Mouse (Mus musculus) heart, embryonic 14.5 days (tissue): ENCODE measurements around the gene Cers3. TPM values are rescaled to one million over a fixed set of nuclear protein-coding genes. Genes with fewer than 3 reads are reported as not detected.

Experiments used
- ATAC-seq: fragments of 200-750 bp; cut with Nextera tagmentation; 2 replicates; pipeline ENCODE4 v1.8.0; 2017; ENCODE audit warnings: low read depth, moderate TSS enrichment; ENCODE audit not compliant: insufficient number of reproducible peaks, insufficient read depth, low FRiP score
- H3K27ac ChIP-seq, 2 experiments: fragments of 200-500 bp in 1 of 2; fragments of 300-500 bp in 1 of 2; sonication (generic) in 1 of 2; replicated peaks in 1 of 2; 2 replicates each; pipeline ENCODE4 v1.5.1; 2012 to 2014; ENCODE audit warnings: low read depth in 2 of 2, low read length in 2 of 2, control low read depth in 1 of 2, mild to moderate bottlenecking in 1 of 2, mixed read lengths in 1 of 2; ENCODE audit not compliant: control insufficient read depth in 1 of 2, insufficient read depth in 1 of 2
- H3K27me3 ChIP-seq: fragments of 300-500 bp; sonication (generic); 2 replicates; pipeline ENCODE4 v1.6.1; 2014; ENCODE audit warnings: mild to moderate bottlenecking, low read length, control low read depth; ENCODE audit not compliant: control insufficient read depth, insufficient read depth
- H3K36me3 ChIP-seq: fragments of 300-500 bp; sonication (generic); 2 replicates; pipeline ENCODE4 v1.6.1; 2014; ENCODE audit warnings: mild to moderate bottlenecking, control low read depth, low read length, mixed read lengths; ENCODE audit not compliant: control insufficient read depth, insufficient read depth
- H3K4me1 ChIP-seq, 2 experiments: fragments of 200-500 bp in 1 of 2; fragments of 300-500 bp in 1 of 2; sonication (generic) in 1 of 2; 2 replicates each; pipeline ENCODE4 v1.6.1; 2012 to 2014; ENCODE audit warnings: low read length in 2 of 2, control low read depth in 1 of 2, mixed read lengths in 1 of 2; ENCODE audit not compliant: control insufficient read depth in 2 of 2, insufficient read depth in 2 of 2
- H3K4me2 ChIP-seq: fragments of 300-500 bp; sonication (generic); 2 replicates; pipeline ENCODE4 v1.6.1; 2014; ENCODE audit warnings: mild to moderate bottlenecking, low read length
- H3K4me3 ChIP-seq, 2 experiments: fragments of 200-500 bp in 1 of 2; fragments of 300-500 bp in 1 of 2; sonication (generic) in 1 of 2; 2 replicates each; pipeline ENCODE4 v1.5.1; 2012 to 2014; ENCODE audit warnings: low read length in 2 of 2, mild to moderate bottlenecking in 2 of 2, control low read depth in 1 of 2, low read depth in 1 of 2, moderate library complexity in 1 of 2; ENCODE audit not compliant: control insufficient read depth in 1 of 2, insufficient read depth in 1 of 2
- H3K9ac ChIP-seq: fragments of 300-500 bp; sonication (generic); 2 replicates; pipeline ENCODE4 v1.6.1; 2014; ENCODE audit warnings: mild to moderate bottlenecking, low read length
- H3K9me3 ChIP-seq: fragments of 300-500 bp; sonication (generic); 2 replicates; pipeline ENCODE4 v1.6.1; 2016; ENCODE audit warnings: low read length, control low read depth; ENCODE audit not compliant: control insufficient read depth
- WGBS: fragments of 180-500 bp; shearing (Covaris S2); extraction: QIAGEN DNeasy Blood & Tissue Kit; methylation state at CpG from one replicate; pipeline ENCODE4 v1.1.7; 2014; 5-methylcytosine and 5-hydroxymethylcytosine counted together
- polyA plus RNA-seq: library from polyadenylated mRNA; unstranded; fragments of >200 nt; fragmentation: Nextera tagmentation; extraction: Ambion mirVana; gene quantifications from 2 replicates; pipeline ENCODE4 v1.2.1, GENCODE M21; 2014

Gene Cers3
- polyA plus RNA-seq, 1 experiment from 2014 or later = 0.36 TPM

- peak overlapping the region in 1 of 2 experiments; percentile 59; a peak in 2 of 4 replicates for H3K27ac ChIP-seq
- no peak overlapping the region for H3K4me3 ChIP-seq
- ATAC-seq = peak; percentile 69
- no peaks in the 10 kb centered on the region for H3K36me3 ChIP-seq
- peaks cover 3 to 14% of the 10 kb centered on the region in 2 experiments; a peak in 3 of 4 replicates for H3K4me1 ChIP-seq
- WGBS = 21% methylated on average over 7 of the region's 7 CpGs
- H3K9me3 ChIP-seq = no peaks in the 10 kb centered on the region
- H3K27me3 ChIP-seq = no peaks in the 10 kb centered on the region
- H3K9ac ChIP-seq = no peak overlapping the region
- peak overlapping the region; percentile 17; the same call in 1 of the 2 replicates for H3K4me2 ChIP-seq
Measured at GRCm38 (mm10) chr7:66746972-66747371, 3.7 kb downstream of the Cers3 start.

GRCm38 (mm10) chr7:66749998-66750397, 6.7 kb downstream of the Cers3 start:
- Histone ChIP-seq H3K4me1 (peaks cover 2 to 14% of the 10 kb centered on the region in 2 experiments; a peak in 2 of 4 replicates), H3K36me3 (no peaks in the 10 kb centered on the region), H3K4me2 (no peak overlapping the region), H3K9me3 (no peaks in the 10 kb centered on the region), H3K4me3 (no peak overlapping the region), H3K27ac (no peak overlapping the region), H3K9ac (no peak overlapping the region), H3K27me3 (no peaks in the 10 kb centered on the region)
- WGBS = 77% methylated on average over 1 of the region's 1 CpGs
- ATAC-seq = no peak

DNA sequence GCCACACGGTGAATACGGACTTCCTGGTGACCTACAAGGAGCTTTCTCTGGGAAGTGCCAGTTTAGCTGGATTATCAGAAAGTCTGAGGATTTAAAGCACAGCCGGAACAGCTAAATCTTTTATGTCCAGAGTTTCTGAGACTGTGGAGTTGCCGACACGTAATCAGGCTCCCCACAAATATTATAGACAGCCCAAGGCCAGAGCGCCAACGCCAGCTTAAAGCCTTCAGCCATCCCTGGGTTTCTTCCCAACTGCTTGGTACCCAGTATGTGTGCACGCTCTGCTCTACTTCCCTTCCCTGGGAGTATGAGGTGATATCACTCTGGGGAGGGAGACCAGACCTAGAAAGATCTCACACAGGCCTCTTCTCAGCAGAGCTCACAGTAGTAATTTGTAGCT, 10.5 kb downstream of the Cers3 start:
- no peak overlapping the region for H3K4me2 ChIP-seq
- 85% methylated on average over 8 of the region's 8 CpGs for WGBS
- H3K4me3 ChIP-seq = no peak overlapping the region
- no peak overlapping the region for H3K9ac ChIP-seq
- H3K9me3 ChIP-seq = no peaks in the 10 kb centered on the region
- no peaks in the 10 kb centered on the region for H3K27me3 ChIP-seq
- no peaks in the 10 kb centered on the region for H3K4me1 ChIP-seq
- H3K27ac ChIP-seq = no peak overlapping the region
- ATAC-seq = no peak
- no peaks in the 10 kb centered on the region for H3K36me3 ChIP-seq

- H3K9ac ChIP-seq = no peak overlapping the region
- no peak overlapping the region for H3K27ac ChIP-seq
- no peak for ATAC-seq
- 78% methylated on average over 7 of the region's 7 CpGs for WGBS
- H3K27me3 ChIP-seq = no peaks in the 10 kb centered on the region
- H3K36me3 ChIP-seq = no peaks in the 10 kb centered on the region
- no peaks in the 10 kb centered on the region for H3K9me3 ChIP-seq
- H3K4me1 ChIP-seq = peaks cover 0 to 7% of the 10 kb centered on the region in 2 experiments; a peak in 2 of 4 replicates
- no peak overlapping the region for H3K4me2 ChIP-seq
- H3K4me3 ChIP-seq = no peak overlapping the region
Measured at GRCm38 (mm10) chr7:66755611-66756010, 12.3 kb downstream of the Cers3 start.

GRCm38 (mm10) chr7:66769902-66770301, 26.6 kb downstream of the Cers3 start:
- ATAC-seq = no peak
- no peak overlapping the region for H3K4me2 ChIP-seq
- WGBS = 49% methylated on average over 5 of the region's 5 CpGs

DNA sequence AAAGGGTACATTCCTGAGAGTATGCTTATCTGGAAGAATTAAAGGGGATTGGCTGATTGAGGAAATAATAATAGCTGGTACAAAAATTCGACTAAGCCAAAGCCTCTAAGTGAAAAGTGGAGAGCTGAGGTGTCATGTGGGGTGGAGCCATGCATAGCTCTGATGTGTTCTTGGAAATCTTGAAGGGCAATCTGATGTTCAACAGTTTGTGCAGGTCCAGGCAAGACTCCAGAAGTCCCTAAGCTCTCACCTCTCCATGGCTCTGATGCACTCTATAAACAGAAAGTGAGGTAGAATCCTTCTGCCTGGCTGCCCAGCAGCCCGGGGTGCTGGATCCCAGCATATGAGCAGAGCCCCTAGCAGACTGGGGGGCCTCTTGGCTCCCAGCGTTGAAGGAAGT, 27.4 kb downstream of the Cers3 start:
- ATAC-seq = no peak
- no peaks in the 10 kb centered on the region for H3K9me3 ChIP-seq
- WGBS = 26% methylated on average over 3 of the region's 3 CpGs
- 0 out of 2 replicates have a peak overlapping the region, but pooled peaks have one; percentile 12 for H3K9ac ChIP-seq
- peaks cover 6 to 15% of the 10 kb centered on the region in 2 experiments for H3K4me1 ChIP-seq
- H3K4me3 ChIP-seq = no peak overlapping the region
- no peaks in the 10 kb centered on the region for H3K36me3 ChIP-seq
- no peaks in the 10 kb centered on the region for H3K27me3 ChIP-seq
- peak overlapping the region; percentile 40 to 70 for H3K27ac ChIP-seq
- peak overlapping the region; percentile 36 for H3K4me2 ChIP-seq

More at GRCm38 (mm10) chr7:66769902-66770301, 26.6 kb downstream of the Cers3 start:
- H3K4me3 ChIP-seq = no peak overlapping the region
- H3K4me1 ChIP-seq = peaks cover 6 to 15% of the 10 kb centered on the region in 2 experiments
- H3K27ac ChIP-seq = peak overlapping the region in 1 of 2 experiments; percentile 70; a peak in 3 of 4 replicates
- 0 out of 2 replicates have a peak overlapping the region, but pooled peaks have one; percentile 12 for H3K9ac ChIP-seq
- H3K27me3 ChIP-seq = no peaks in the 10 kb centered on the region
- no peaks in the 10 kb centered on the region for H3K9me3 ChIP-seq
- no peaks in the 10 kb centered on the region for H3K36me3 ChIP-seq

- Histone ChIP-seq H3K9me3 (no peaks in the 10 kb centered on the region), H3K27ac (peak overlapping the region; percentile 40 to 70; a peak in 2 of 4 replicates), H3K4me1 (peaks cover 6 to 15% of the 10 kb centered on the region in 2 experiments), H3K36me3 (no peaks in the 10 kb centered on the region), H3K4me3 (no peak overlapping the region), H3K27me3 (no peaks in the 10 kb centered on the region), H3K9ac (no peak overlapping the region), H3K4me2 (peak overlapping the region; percentile 36; the same call in 1 of the 2 replicates)
- ATAC-seq = no peak
- 92% methylated on average over 6 of the region's 6 CpGs for WGBS
Measured at GRCm38 (mm10) chr7:66771252-66771651, 27.9 kb downstream of the Cers3 start.

DNA sequence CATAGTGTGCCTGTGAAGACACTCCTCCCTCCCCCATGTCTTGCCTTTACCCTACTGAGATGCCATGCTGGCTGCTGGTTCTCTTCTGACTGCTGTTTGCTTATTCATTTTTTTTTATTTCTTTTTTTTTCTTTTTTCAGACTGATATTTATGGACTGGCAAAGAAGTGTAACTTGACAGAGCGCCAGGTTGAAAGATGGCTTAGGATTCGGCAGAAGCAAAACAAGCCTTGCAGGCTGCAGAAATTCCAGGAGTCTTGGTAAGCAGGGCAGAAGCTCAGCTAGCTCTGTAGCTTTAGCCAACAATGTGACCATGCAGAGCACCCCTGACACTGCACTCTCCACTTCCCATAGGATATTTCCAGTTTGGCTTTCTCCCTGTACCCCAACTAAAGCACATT, 36.1 kb downstream of the Cers3 start:
- no peak overlapping the region for H3K27ac ChIP-seq
- no peak for ATAC-seq
- no peaks in the 10 kb centered on the region for H3K27me3 ChIP-seq

More for the DNA sequence above, 36.1 kb downstream of the Cers3 start:
- H3K4me1 ChIP-seq = peaks cover 0 to 6% of the 10 kb centered on the region in 2 experiments; a peak in 2 of 4 replicates
- WGBS = 57% methylated on average over 2 of the region's 2 CpGs
- no peaks in the 10 kb centered on the region for H3K36me3 ChIP-seq
- no peak overlapping the region for H3K4me3 ChIP-seq
- H3K4me2 ChIP-seq = no peak overlapping the region
- no peaks in the 10 kb centered on the region for H3K9me3 ChIP-seq
- H3K9ac ChIP-seq = no peak overlapping the region
